Mouse (Mus musculus) ovary, adult 10 weeks (tissue): ENCODE measurements around the gene Defb30. TPM values are rescaled to one million over a fixed set of nuclear protein-coding genes. Genes with fewer than 3 reads are reported as not detected.

Source experiments
- polyA plus RNA-seq: library from polyadenylated mRNA; stranded (reverse); fragments of 350-450 nt; fragmentation: Illumina TruSeq; extraction: RNeasy Lipid Tissue Mini Kit (QIAGEN cat#74804); gene quantifications from one replicate; pipeline ENCODE4 v1.2.3, GENCODE M21; 2014

Gene Defb30
- polyA plus RNA-seq: not detected

GRCm38 (mm10) chr14:63049910-63050370 is at the start of gene Defb30:
Defb30 (minus strand) TSS chr14:63049960.

GRCm38 (mm10) chr14:63046691-63047090 is 3.1 kb downstream of the Defb30 start, which contains the start of gene Defb42:
Defb42 (plus strand) TSS chr14:63046991.

GRCm38 (mm10) chr14:63011471-63011870 is 38.3 kb downstream of the Defb30 start, which contains the start of gene Defb43:
Defb43 (plus strand) TSS chr14:63011771.

GRCm38 (mm10) chr14:62997777-62998176 is 52.0 kb downstream of the Defb30 start, which contains the start of gene Defb47:
Defb47 (plus strand) TSS chr14:62998077.

GRCm38 (mm10) chr14:62984410-62984809 is 65.3 kb downstream of the Defb30 start, which contains the start of gene Defb48:
Defb48 (minus strand) TSS chr14:62984510.

Other genes with a start within 250 kb of the Defb30 start
- gene Wdfy2, start 212.3 kb downstream of the Defb30 start, polyA plus RNA-seq: 29.4 TPM
- gene Defb48, start 65.5 kb downstream of the Defb30 start, polyA plus RNA-seq: not detected
- gene Defb47, start 51.9 kb downstream of the Defb30 start, polyA plus RNA-seq: not detected
- not detected for gene Defb43, start 38.2 kb downstream of the Defb30 start, polyA plus RNA-seq
- not detected for gene Defb42, start 3.0 kb downstream of the Defb30 start, polyA plus RNA-seq